Mouse (Mus musculus) lung, embryonic 16.5 days (tissue): ENCODE measurements around the gene Ptch2. TPM values are rescaled to one million over a fixed set of nuclear protein-coding genes. Genes with fewer than 3 reads are reported as not detected.

ENCODE experiments used
- ATAC-seq: fragments of 200-750 bp; cut with Nextera tagmentation; 2 replicates; pipeline ENCODE4 v1.8.0; 2017; ENCODE audit warnings: low read depth, mild to moderate bottlenecking, moderate library complexity
- H3K27ac ChIP-seq: fragments of 300-500 bp; sonication (generic); 2 replicates; pipeline ENCODE4 v1.5.1; 2014; ENCODE audit warnings: mild to moderate bottlenecking, control low read depth, low read length
- H3K27me3 ChIP-seq: fragments of 300-500 bp; sonication (generic); 2 replicates; pipeline ENCODE4 v1.6.1; 2014; ENCODE audit warnings: low read depth, low read length, mixed read lengths; ENCODE audit not compliant: control insufficient read depth, insufficient read depth
- H3K36me3 ChIP-seq: fragments of 300-500 bp; sonication (generic); 2 replicates; pipeline ENCODE4 v1.6.1; 2014; ENCODE audit warnings: low read length; ENCODE audit not compliant: control insufficient read depth, insufficient read depth
- H3K4me1 ChIP-seq: fragments of 300-500 bp; sonication (generic); replicated peaks from 2 replicates; pipeline ENCODE4 v1.6.1; 2014; ENCODE audit warnings: low read length, mixed read lengths; ENCODE audit not compliant: control insufficient read depth, insufficient read depth
- H3K4me2 ChIP-seq: fragments of 300-500 bp; sonication (generic); 2 replicates; pipeline ENCODE4 v1.6.1; 2014; ENCODE audit warnings: low read depth, low read length, control low read depth
- H3K4me3 ChIP-seq: fragments of 300-500 bp; sonication (generic); 2 replicates; pipeline ENCODE4 v1.5.1; 2014; ENCODE audit warnings: mild to moderate bottlenecking, low read length, control low read depth
- H3K9ac ChIP-seq: fragments of 300-500 bp; sonication (generic); 2 replicates; pipeline ENCODE4 v1.6.1; 2014; ENCODE audit warnings: low read length, control low read depth
- H3K9me3 ChIP-seq: fragments of 300-500 bp; sonication (generic); 2 replicates; pipeline ENCODE4 v1.6.1; 2016; ENCODE audit warnings: low read length; ENCODE audit not compliant: control insufficient read depth
- WGBS: fragments of 180-500 bp; shearing (Covaris S2); extraction: QIAGEN DNeasy Blood & Tissue Kit; methylation state at CpG from one replicate; pipeline ENCODE4 v1.1.7; 2014; 5-methylcytosine and 5-hydroxymethylcytosine counted together
- polyA plus RNA-seq: library from polyadenylated mRNA; unstranded; fragments of >200 nt; fragmentation: Nextera tagmentation; extraction: Ambion mirVana; gene quantifications from 2 replicates; pipeline ENCODE4 v1.2.1, GENCODE M21; 2015

The Ptch2 gene
- polyA plus RNA-seq, 1 experiment from 2014 or later = 5.3 TPM

DNA sequence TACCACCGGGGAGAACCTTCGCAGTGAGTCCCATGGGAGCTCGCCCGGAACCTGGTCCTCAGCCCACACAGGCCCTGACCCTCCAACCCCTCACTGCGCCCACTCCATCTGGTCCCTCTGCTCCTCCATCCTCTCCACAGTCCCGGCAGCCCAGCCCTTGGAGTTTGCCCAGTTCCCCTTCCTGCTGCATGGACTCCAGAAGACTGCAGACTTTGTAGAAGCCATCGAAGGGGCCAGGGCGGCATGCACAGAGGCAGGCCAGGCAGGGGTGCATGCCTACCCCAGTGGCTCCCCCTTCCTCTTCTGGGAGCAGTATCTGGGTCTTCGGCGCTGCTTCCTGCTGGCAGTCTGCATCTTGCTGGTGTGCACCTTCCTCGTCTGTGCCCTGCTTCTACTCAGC, 15.1 kb downstream of the Ptch2 start:
- Histone ChIP-seq H3K4me3 (no peak overlapping the region), H3K9me3 (no peaks in the 10 kb centered on the region), H3K27me3 (no peaks in the 10 kb centered on the region), H3K9ac (no peak overlapping the region), H3K4me2 (no peak overlapping the region), H3K36me3 (peaks cover 12% of the 10 kb centered on the region; the same call in 1 of the 2 replicates), H3K27ac (no peak overlapping the region), H3K4me1 (no peaks in the 10 kb centered on the region)
- ATAC-seq = no peak
- 95% methylated on average over 11 of the region's 11 CpGs for WGBS

DNA sequence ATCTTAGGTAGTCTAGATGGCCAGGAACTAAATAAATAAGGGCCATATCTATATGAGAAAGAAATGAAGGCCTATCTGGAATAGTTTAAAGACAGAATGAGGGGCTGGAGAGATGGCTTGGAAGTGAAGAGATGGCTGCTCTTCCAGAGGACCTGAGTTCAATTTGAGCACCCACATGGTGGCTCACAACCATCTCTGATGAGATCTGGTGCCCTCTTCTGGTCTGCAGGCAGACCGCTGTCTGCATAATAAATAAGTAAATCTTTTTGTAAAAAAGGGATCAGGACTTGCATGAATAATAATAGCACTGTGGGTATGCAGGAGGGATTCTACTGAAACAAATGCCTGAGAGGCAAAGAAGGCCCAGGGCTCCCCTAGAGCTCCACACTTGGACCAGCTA, 17.4 kb downstream of the Ptch2 start:
- H3K4me1 ChIP-seq = no peaks in the 10 kb centered on the region
- no peak overlapping the region for H3K4me3 ChIP-seq
- WGBS = 84% methylated on average over 1 of the region's 1 CpGs
- H3K9ac ChIP-seq = no peak overlapping the region
- no peaks in the 10 kb centered on the region for H3K9me3 ChIP-seq
- peaks cover 12% of the 10 kb centered on the region; the same call in 1 of the 2 replicates for H3K36me3 ChIP-seq
- no peaks in the 10 kb centered on the region for H3K27me3 ChIP-seq
- no peak overlapping the region for H3K27ac ChIP-seq
- no peak overlapping the region for H3K4me2 ChIP-seq
- no peak for ATAC-seq

DNA sequence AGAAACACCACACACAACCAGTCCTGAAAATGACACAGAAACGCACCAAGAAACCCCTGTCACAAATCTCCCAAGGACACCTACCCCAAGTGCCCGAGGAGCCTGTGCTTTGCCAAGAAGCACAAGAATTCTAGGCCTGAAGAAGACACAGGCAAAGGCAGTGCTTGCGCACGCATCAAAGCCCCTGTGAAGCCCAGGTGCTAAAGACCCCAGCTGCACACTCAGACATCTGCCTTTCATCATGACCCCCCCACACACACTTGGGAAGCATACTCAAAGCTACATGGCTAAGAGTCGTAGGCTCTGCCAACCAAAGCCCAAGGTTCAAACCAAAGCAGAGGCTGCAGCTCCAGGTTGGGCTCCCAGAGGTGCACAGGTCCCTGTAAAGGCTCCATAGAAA, 19.7 kb downstream of the Ptch2 start:
- no peaks in the 10 kb centered on the region for H3K27me3 ChIP-seq
- H3K9ac ChIP-seq = no peak overlapping the region
- peaks cover 6% of the 10 kb centered on the region; the same call in 1 of the 2 replicates for H3K4me1 ChIP-seq
- no peak overlapping the region for H3K4me3 ChIP-seq
- ATAC-seq = no peak
- H3K4me2 ChIP-seq = no peak overlapping the region
- H3K27ac ChIP-seq = no peak overlapping the region
- 0 out of 2 replicates have a peak, but pooled peaks cover 4% of the 10 kb centered on the region for H3K36me3 ChIP-seq
- WGBS = 82% methylated on average over 5 of the region's 5 CpGs
- H3K9me3 ChIP-seq = no peaks in the 10 kb centered on the region

DNA sequence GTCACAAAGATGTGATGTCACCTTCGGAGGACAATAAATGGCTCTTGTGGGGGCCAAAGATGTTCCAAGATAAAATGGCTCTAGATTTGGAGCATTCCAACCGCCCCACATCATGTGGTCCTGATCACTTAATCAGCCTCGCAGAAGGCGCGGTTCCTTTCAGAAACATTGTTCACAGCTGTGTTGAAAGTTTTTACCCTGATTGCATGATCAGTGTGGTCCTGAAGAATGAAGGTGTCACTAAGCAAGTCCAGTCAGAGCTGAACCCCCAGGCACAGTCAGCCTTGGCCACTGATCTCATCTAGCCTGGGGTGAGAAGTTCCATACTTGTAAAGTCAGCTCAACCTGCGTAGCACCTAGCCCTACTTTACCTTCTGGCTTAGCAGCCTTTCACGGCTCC, 22.1 kb downstream of the Ptch2 start:
- H3K27ac ChIP-seq = no peak overlapping the region
- ATAC-seq = no peak
- H3K9ac ChIP-seq = no peak overlapping the region
- H3K9me3 ChIP-seq = no peaks in the 10 kb centered on the region
- no peak overlapping the region for H3K4me2 ChIP-seq
- no peaks in the 10 kb centered on the region for H3K27me3 ChIP-seq
- 0 out of 2 replicates have a peak, but pooled peaks cover 2% of the 10 kb centered on the region for H3K36me3 ChIP-seq
- H3K4me1 ChIP-seq = peaks cover 9% of the 10 kb centered on the region; the same call in 1 of the 2 replicates
- no peak overlapping the region for H3K4me3 ChIP-seq
- 92% methylated on average over 7 of the region's 7 CpGs for WGBS

DNA sequence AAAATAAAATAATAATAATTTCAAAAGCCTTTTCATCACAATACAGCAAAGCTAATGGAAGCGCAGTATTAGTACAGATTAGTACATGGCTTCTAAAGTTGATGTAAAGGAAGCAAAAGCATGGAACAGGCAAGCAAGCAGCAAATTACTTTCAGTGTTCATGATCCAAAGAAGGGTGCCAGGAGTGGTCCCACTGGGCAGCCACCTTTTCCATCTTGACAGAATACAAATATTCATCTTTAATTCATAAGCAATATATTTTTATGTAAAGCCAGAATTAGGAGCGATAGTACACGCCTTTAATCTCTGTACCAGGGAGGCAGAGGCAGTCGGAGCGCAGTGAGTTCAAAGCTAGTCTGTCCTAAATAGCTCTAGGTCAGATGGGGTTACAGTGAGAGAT, 23.8 kb downstream of the Ptch2 start:
- Histone ChIP-seq H3K9ac (peak overlapping the region; percentile 77), H3K4me3 (peak overlapping the region; percentile 83), H3K36me3 (no peaks in the 10 kb centered on the region), H3K4me2 (peak overlapping the region; percentile 85), H3K4me1 (peaks cover 17% of the 10 kb centered on the region), H3K27ac (peak overlapping the region; percentile 95), H3K9me3 (no peaks in the 10 kb centered on the region), H3K27me3 (no peaks in the 10 kb centered on the region)
- WGBS = 68% methylated on average over 5 of the region's 5 CpGs
- no peak for ATAC-seq

DNA sequence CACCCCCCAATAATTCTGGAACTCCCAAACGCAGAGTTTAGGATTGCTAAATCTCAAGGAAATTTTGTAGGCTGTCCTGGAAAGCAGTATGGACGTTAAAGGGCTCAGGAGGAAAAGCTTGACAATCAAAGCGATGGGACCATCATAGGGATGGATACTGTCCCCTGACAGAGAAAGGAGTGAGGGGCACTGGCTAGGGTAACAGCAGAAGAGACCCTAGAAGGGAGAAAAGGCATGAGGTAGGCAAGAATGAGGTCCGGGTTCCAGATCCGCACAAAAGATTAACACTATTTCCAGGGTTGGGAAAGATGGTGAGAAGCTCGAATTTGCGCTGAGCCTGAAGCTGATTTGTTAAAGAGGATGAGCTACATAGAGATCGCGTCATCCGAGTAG, 24.2 kb downstream of the Ptch2 start:
- ATAC-seq = no peak; the same call in 1 of the 2 replicates

DNA sequence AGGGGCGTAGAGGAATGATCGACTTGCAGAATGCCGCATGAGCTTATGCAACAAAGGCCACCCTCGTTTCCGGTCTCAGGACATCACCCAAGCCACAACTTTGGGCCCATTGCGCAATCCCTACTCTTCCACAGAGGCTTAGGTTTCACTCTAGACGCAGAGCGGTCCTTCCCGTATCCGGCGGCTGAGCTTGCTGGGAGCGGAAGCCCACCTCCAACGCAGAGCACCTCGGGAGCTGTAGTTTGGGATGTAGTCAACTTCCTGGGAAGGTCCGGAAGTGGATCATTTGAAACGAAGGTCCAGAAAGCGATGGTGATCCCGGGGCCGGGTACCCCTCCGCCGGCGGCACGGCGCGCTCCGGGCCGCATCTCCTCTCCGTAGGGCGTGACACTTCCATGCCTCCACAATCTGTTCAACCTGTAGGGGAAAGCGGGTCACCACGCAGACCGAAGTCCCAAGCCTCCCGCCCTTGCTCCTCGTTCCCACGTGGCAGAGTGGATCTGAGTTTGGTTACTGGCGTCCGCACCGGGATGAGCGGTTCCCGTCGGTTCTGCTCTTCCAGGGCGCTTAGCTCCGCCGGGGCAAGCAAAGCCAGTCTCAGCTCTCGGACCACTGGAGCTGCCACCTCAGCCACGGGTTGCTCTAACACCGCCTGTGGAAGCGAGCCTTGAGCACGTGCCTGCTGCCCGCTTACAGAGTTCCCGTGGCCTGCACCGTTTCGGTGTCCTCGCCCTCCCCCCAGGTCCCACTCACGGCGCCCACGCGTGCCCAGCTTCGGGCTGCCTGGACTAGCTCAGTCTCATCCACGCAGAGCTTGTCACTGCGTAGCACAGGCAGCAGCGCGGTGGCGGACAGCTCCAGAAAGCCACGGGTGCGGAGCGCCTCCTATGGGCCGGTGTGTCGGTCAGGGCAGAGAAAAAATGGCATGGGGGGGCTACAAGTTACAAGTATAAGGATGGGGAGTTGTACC, 24.9 kb downstream of the Ptch2 start:
- under 1% methylated on average over 69 of the region's 69 CpGs for WGBS
- H3K36me3 ChIP-seq = no peaks in the 10 kb centered on the region
- ATAC-seq = peak; percentile 96

More for the DNA sequence above, 24.2 kb downstream of the Ptch2 start:
- peaks cover 21% of the 10 kb centered on the region for H3K4me1 ChIP-seq
- peak overlapping the region; percentile 85 for H3K4me2 ChIP-seq
- H3K27ac ChIP-seq = peak overlapping the region; percentile 95
- H3K27me3 ChIP-seq = no peaks in the 10 kb centered on the region
- H3K4me3 ChIP-seq = peak overlapping the region; percentile 83
- 3% methylated on average over 10 of the region's 10 CpGs for WGBS
- H3K9ac ChIP-seq = peak overlapping the region; percentile 77
- H3K9me3 ChIP-seq = no peaks in the 10 kb centered on the region
- no peaks in the 10 kb centered on the region for H3K36me3 ChIP-seq

DNA sequence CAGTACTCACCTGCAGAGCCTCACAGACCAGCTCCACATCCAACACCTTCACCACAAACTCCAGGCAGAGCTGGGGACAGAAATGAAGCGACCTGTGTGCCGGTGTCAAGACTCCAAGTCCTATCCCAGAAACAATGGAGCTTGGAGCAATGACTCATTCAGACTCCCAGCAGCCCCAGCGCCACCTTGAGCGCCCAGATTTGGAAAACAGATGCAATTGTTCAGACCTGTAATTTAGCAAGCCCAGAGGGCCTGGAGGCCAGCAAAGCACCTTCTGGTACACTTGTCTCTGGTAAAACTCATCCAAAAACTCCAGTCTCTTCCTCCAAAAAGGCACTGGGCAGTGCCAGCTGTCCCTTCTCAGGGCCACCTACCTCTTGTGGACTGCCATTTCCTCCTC, 26.3 kb downstream of the Ptch2 start:
- Histone ChIP-seq H3K4me3 (no peak overlapping the region), H3K4me1 (peaks cover 34% of the 10 kb centered on the region), H3K9ac (no peak overlapping the region), H3K9me3 (no peaks in the 10 kb centered on the region), H3K4me2 (no peak overlapping the region), H3K27me3 (no peaks in the 10 kb centered on the region), H3K36me3 (no peaks in the 10 kb centered on the region), H3K27ac (no peak overlapping the region)
- ATAC-seq = no peak
- WGBS = 74% methylated on average over 4 of the region's 4 CpGs

More for the DNA sequence above, 24.9 kb downstream of the Ptch2 start:
- Histone ChIP-seq H3K4me2 (peak overlapping the region; percentile 85), H3K9me3 (no peaks in the 10 kb centered on the region), H3K9ac (peak overlapping the region; percentile 81), H3K27me3 (no peaks in the 10 kb centered on the region), H3K4me3 (peak overlapping the region; percentile 83), H3K4me1 (peaks cover 28% of the 10 kb centered on the region), H3K27ac (peak overlapping the region; percentile 95)

DNA sequence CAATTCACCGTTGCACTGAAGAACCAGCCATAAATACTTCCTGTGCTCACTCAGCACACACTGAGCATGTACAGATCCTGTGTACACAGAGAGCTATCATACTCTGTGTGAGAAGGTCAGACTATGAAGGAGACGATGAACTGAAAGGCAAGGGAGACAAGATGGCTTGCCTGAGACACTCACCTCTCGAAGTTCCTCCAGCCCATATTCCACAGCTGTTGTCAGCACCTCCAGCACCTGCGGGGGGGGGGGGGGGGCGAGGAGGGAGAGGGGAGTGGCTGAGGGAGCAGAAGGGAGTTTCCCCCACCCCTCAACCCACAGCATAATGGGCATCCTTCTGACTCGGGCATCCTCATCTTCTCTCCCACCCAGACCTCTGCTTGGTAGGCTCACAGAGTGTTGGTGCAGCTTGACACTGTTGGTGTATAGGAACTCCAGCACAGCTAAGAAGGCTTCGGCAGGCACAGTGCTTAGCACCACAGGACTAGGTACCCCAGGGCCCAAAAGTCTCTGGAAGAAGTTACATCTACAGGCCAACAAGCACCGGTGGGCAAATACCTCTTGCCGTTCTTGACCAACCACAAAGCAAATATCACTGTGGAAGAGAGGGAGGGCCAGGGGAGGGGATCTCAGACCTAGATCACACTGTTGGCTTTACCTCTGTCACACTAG, 27.8 kb downstream of the Ptch2 start:
- Histone ChIP-seq H3K4me1 (peaks cover 34% of the 10 kb centered on the region), H3K9me3 (no peaks in the 10 kb centered on the region), H3K4me2 (no peak overlapping the region), H3K27me3 (no peaks in the 10 kb centered on the region), H3K4me3 (no peak overlapping the region), H3K9ac (no peak overlapping the region), H3K27ac (no peak overlapping the region), H3K36me3 (no peaks in the 10 kb centered on the region)
- 61% methylated on average over 7 of the region's 9 CpGs for WGBS
- ATAC-seq = no peak
